Mouse (Mus musculus) lung, postnatal 10 days (tissue): ENCODE data around the gene Gm8068.
"Not testable (repeated sequence)": the region's sequence is repeated elsewhere in the genome, so short reads cannot be mapped to it uniquely, and the experiment has no call there.

Source experiments
- DNase-seq: peaks from one replicate; pipeline ENCODE4 v3.0.0; 2021

Gm8068 gene

DNA sequence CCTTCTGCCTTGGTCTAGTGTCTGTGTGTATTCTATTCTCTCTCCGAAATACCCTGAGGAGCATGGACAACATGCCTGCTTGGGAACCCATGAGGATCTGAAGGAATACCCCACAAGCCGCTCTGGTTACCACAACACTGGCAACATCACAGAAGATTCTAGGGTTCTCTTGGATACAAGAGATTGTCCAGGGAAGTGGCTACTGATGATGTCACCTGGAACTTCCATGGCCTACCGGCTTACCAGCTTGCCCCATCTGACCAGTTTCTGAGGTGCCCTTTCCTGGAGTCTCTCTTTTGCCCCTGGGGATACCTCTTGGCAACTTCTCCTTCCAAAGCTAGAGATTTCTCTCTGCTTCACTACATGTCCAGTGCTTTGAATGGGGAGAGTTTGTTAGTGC lies at the start of gene Gm8068:
Gene Gm8068, minus strand, starts transcription at position 101 of the 400 bp plus-strand sequence.
- DNase-seq: not testable (repeated sequence)

- DNase-seq: not testable (repeated sequence)
Observed at GRCm38 (mm10) chr14:41750514-41750913, 48.8 kb upstream of the Gm8068 start, which contains the start of gene Gm7929. TSS of gene Gm7929 (minus strand) at chr14:41750614.

GRCm38 (mm10) chr14:41723437-41723836 lies 21.8 kb upstream of the Gm8068 start:
- DNase-seq: not testable (repeated sequence)

GRCm38 (mm10) chr14:41717180-41717579 lies 15.5 kb upstream of the Gm8068 start:
- DNase-seq: not testable (repeated sequence)

GRCm38 (mm10) chr14:41648176-41648575 lies 53.5 kb downstream of the Gm8068 start:
- DNase-seq: not testable (repeated sequence)
